Mouse (Mus musculus) Patski (cell line): ENCODE data around the gene Armc2. TPM values are rescaled to one million over a fixed set of nuclear protein-coding genes. Genes with fewer than 3 reads are reported as not detected.
A peak's percentile ranks its signal among the peaks of the same experiment; 100 is the strongest.

Experiments used
- ATAC-seq: fragments of 100-300 bp; one replicate; pipeline ENCODE4 v1.8.0; 2021
- CTCF ChIA-PET: fragments of 350-600 bp; sonication (Branson Sonifier 250); formaldehyde crosslinking; loops from one replicate; lab custom pipeline; 2022; ENCODE audit warnings: inconsistent platforms; lab: Charles Lee
- POLR2A ChIA-PET: fragments of 350-600 bp; sonication (Branson Sonifier 250); formaldehyde crosslinking; loops from one replicate; lab custom pipeline; 2022; ENCODE audit warnings: antibody characterized with exemption, inconsistent platforms; lab: Charles Lee
- DNase-seq: peaks from one replicate; pipeline ENCODE4 v3.0.0-alpha.2; 2011; ENCODE audit warnings: low read depth, low spot score
- H3K27me3 ChIP-seq: fragments of 371-371 bp; one replicate; pipeline ENCODE4 v1.5.1; 2021
- CTCF ChIP-seq: fragments of 100-300 bp; IDR thresholded peaks from one replicate; pipeline ENCODE4 v1.5.1; 2021
- in situ Hi-C: fragments of 300-500 bp; cut with MboI; formaldehyde crosslinking; loops from 3 replicates; pipeline ENCODE4 v1.11.1; 2018; ENCODE audit warnings: low pct_unique_long_range_greater_than_20kb, mixed read lengths
- polyA plus RNA-seq: library from polyadenylated mRNA; unstranded; gene quantifications from one replicate; pipeline ENCODE4 v1.2.3, GENCODE M21; 2021

Gene Armc2
- polyA plus RNA-seq, 1 experiment from 2014 or later, result 1.6 TPM

DNA sequence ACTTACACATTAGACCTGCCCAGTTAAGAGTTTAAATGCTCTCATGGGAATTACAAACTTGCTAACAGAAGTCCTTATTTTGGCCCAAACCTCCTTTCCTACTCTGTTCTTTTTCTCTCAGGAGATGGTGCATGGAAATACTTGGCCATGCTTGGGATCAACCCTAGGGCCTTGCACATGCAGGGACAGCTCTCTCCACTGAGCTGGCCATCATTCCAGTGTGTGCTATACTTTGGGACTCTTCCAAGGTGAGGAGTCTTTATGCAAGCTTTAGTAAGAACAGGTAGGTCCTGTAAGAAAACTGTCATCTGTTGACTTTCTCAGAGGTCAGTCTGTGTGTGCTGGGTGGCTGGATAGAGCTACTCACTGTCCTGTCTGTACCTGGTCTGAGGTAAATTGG, 127.7 kb downstream of the Armc2 start:
- no peak for ATAC-seq
- no peak for TF ChIP-seq CTCF
- H3K27me3 ChIP-seq, result no peaks in the 10 kb centered on the region
- no peak for DNase-seq
- in situ Hi-C loops, result loop anchor here (10.0 kb wide), 1 partner anchor 56 kb away; no protein-coding TSS in a partner anchor
- CTCF ChIA-PET, result interaction anchor here (0.8 kb wide), 1 partner anchor 94 kb away, joined by 3 read pairs; no protein-coding TSS in a partner anchor
- POLR2A ChIA-PET, result interaction anchor here (0.7 kb wide), 1 partner anchor 96 kb away, joined by 3 read pairs; no protein-coding TSS in a partner anchor

DNA sequence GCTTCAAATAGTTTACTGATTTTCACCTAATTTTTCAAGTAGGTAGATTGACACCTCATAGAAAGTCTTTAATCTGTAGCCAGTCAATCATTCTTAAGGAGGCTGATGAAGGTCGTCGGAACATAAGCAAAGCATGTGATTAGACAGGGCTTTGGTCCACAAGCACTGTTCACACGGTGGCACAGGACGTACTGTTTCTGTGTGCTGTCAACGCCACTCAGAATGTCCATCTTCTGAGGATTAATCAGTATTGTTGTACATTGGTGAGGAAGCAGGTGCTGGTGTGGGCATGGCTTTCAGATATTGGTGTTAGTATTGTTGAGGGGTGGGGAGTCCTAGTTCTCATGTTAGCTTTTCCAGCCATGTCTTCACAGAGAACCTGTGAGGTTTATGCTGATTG, 128.7 kb downstream of the Armc2 start:
- H3K27me3 ChIP-seq, result no peaks in the 10 kb centered on the region
- CTCF ChIA-PET, result interaction anchor here (1.0 kb wide), 1 partner anchor 59 kb away, joined by 3 read pairs; no protein-coding TSS in a partner anchor
- no peak for TF ChIP-seq CTCF
- POLR2A ChIA-PET, result no interaction called here
- in situ Hi-C loops, result no loop called here
- no peak for ATAC-seq
- no peak for DNase-seq

- POLR2A ChIA-PET, result no interaction called here
- no peak for DNase-seq
- H3K27me3 ChIP-seq, result no peaks in the 10 kb centered on the region
- CTCF ChIA-PET, result interaction anchor here (0.9 to 1.5 kb wide), 6 partner anchors 13 to 92 kb away, joined by 3 to 5 read pairs (median 3); no protein-coding TSS in a partner anchor
- TF ChIP-seq CTCF, result no peak
- no peak for ATAC-seq
- in situ Hi-C loops, result no loop called here
These were observed 129.8 kb downstream of the Armc2 start for GRCm38 (mm10) chr10:41888365-41888941.

GRCm38 (mm10) chr10:41887080-41887821, 131.0 kb downstream of the Armc2 start:
- DNase-seq (peak; percentile 48), ATAC-seq (peak; percentile 97)
- in situ Hi-C loops, result no loop called here
- ChIA-PET POLR2A (no interaction called here), CTCF (interaction anchor here (0.6 to 2.4 kb wide), 5 partner anchors 13 to 74 kb away, joined by 3 to 8 read pairs (median 4); no protein-coding TSS in a partner anchor)
- H3K27me3 ChIP-seq, result no peaks in the 10 kb centered on the region
- no peak for TF ChIP-seq CTCF

GRCm38 (mm10) chr10:41883741-41884575, 134.3 kb downstream of the Armc2 start:
- CTCF ChIA-PET, result no interaction called here
- DNase-seq, result no peak
- POLR2A ChIA-PET, result no interaction called here

DNA sequence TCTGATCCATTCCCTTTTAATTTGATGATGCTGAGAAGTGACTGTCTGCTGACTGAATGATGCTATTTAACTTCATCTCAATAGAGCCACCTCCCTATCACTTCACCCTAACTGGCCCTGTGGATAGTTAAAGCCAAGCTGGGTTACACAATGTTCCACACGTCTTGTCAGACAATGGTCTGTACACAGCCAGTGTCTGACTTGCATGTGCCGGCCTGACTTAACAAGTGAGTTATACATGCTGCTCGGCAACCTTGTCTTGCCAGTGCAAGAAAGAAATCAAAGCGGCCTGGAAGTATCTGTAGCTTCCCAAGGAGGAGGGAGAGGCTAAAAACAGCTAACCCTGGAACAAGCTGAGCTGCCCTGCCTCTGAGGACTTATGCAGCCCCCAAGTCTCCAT, 136.8 kb downstream of the Armc2 start:
- ATAC-seq (no peak), DNase-seq (no peak)
- ChIA-PET CTCF (interaction anchor here (1.2 to 1.4 kb wide), 3 partner anchors 11 to 52 kb away, joined by 3 read pairs; no protein-coding TSS in a partner anchor), POLR2A (interaction anchor here (0.8 kb wide), 1 partner anchor 43 kb away, joined by 3 read pairs; no protein-coding TSS in a partner anchor)
- no peaks in the 10 kb centered on the region for H3K27me3 ChIP-seq
- in situ Hi-C loops, result no loop called here
- no peak for TF ChIP-seq CTCF

More at GRCm38 (mm10) chr10:41883741-41884575, 134.3 kb downstream of the Armc2 start:
- in situ Hi-C loops, result no loop called here
- TF ChIP-seq CTCF, result no peak
- H3K27me3 ChIP-seq, result no peaks in the 10 kb centered on the region
- no peak for ATAC-seq

DNA sequence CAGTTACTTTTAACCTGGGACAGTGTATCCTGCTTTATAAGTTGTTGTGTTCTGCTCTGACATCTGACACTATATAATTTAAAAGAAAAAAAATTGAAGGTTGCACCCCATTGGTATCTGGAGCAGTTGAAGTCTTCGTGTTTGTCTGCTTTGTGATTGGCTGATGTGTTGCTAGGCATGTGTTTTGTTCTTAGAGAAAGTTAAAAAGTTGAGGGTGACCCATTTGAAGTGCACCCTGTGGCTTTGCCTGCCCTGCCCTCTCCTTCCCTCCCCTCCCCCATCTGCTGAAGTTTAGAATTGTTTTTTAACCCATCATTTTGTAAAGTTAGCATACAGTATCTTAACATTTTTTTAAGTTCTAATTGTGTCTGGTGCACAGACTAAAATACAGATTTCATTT, 137.5 kb downstream of the Armc2 start:
- DNase-seq (no peak), ATAC-seq (no peak)
- CTCF ChIA-PET, result interaction anchor here (1.2 to 1.4 kb wide), 2 partner anchors 11 to 39 kb away, joined by 3 read pairs; no protein-coding TSS in a partner anchor
- POLR2A ChIA-PET, result interaction anchor here (0.8 kb wide), 1 partner anchor 42 kb away, joined by 3 read pairs; no protein-coding TSS in a partner anchor
- no peaks in the 10 kb centered on the region for H3K27me3 ChIP-seq
- no peak for TF ChIP-seq CTCF
- in situ Hi-C loops, result no loop called here

DNA sequence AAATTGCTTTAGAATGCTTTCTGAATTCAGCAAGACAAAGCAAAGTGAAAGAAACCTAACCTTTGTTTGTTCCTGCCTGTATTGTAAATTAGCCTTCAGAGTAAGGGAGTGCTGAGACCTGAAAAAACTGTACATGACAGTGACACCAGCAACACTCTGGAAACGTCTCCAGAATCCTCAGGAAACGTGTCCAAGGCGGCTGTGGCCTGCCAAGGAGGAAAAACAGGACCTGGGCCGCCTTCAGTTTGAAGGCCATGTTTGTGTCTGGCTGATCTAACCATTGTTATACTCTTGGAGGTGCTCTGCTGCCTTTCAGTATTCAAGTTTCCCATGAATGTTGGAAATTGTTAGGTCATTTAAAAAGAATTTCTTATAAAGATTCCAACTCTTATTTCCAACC, 138.0 kb downstream of the Armc2 start:
- POLR2A ChIA-PET, result no interaction called here
- DNase-seq (no peak), ATAC-seq (no peak)
- CTCF ChIA-PET, result no interaction called here
- no peaks in the 10 kb centered on the region for H3K27me3 ChIP-seq
- in situ Hi-C loops, result no loop called here
- TF ChIP-seq CTCF, result no peak

DNA sequence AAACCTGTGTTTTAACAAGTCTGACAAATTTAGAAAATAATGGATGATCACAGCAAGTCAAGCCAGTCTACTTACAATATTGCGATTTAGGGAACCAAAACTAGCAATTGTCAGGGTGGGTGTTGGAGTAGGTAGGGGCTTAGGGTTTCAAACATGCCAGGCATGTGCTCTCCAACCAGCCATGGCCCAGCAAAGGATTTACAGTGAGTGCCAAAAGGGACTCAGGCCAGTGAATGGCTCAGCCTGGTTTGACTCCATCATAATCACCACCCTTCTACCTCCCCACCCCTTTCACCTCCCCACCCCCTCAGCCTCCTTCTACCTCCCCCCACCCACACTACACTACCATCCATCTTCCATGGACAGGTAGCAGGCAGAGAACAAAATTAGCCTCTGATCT, 138.6 kb downstream of the Armc2 start:
- no peaks in the 10 kb centered on the region for H3K27me3 ChIP-seq
- ChIA-PET CTCF (no interaction called here), POLR2A (no interaction called here)
- ATAC-seq (no peak), DNase-seq (no peak)
- no peak for TF ChIP-seq CTCF
- in situ Hi-C loops, result no loop called here

DNA sequence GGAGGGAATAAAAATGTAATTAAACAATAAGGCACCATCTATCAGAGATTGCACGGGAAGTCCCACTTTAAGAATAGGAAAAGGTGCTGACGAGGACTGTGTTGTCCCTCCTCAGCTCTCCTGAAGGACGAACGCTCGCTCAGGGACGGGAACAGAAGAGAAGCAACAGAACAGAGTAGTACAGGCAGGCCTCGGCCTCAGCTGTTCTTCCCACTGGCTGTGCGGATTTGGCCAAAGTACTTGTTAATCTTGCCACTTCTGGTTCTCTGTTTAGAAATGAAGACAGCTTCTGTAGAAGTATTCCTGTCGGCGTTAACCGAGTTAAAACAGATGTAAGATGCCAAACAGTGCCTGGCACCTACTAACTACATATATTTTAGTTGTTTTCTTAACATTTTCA, 139.9 kb downstream of the Armc2 start:
- no peak for TF ChIP-seq CTCF
- in situ Hi-C loops, result no loop called here
- ChIA-PET POLR2A (no interaction called here), CTCF (no interaction called here)
- no peak for DNase-seq
- ATAC-seq, result no peak
- no peaks in the 10 kb centered on the region for H3K27me3 ChIP-seq
